Mouse (Mus musculus) embryonic facial prominence, embryonic 13.5 days (tissue): ENCODE data around the gene Cdyl. TPM values are rescaled to one million over a fixed set of nuclear protein-coding genes. Genes with fewer than 3 reads are reported as not detected.
"Not testable (repeated sequence)": the region's sequence is repeated elsewhere in the genome, so short reads cannot be mapped to it uniquely, and the experiment has no call there.

ENCODE experiments used
- ATAC-seq: fragments of 200-750 bp; cut with Nextera tagmentation; 2 replicates; pipeline ENCODE4 v1.8.0; 2017; ENCODE audit warnings: low read depth; ENCODE audit not compliant: insufficient number of reproducible peaks, insufficient read depth, low FRiP score, low TSS enrichment
- H3K27ac ChIP-seq: fragments of 300-500 bp; sonication (generic); 2 replicates; pipeline ENCODE4 v1.5.1; 2015; ENCODE audit warnings: moderate library complexity, mild to moderate bottlenecking, inconsistent platforms
- H3K27me3 ChIP-seq: fragments of 300-500 bp; sonication (generic); 2 replicates; pipeline ENCODE4 v1.6.1; 2015; ENCODE audit warnings: mild to moderate bottlenecking, inconsistent platforms
- H3K36me3 ChIP-seq: fragments of 300-500 bp; sonication (generic); 2 replicates; pipeline ENCODE4 v1.6.1; 2015; ENCODE audit warnings: mild to moderate bottlenecking, inconsistent platforms
- H3K4me1 ChIP-seq: fragments of 300-500 bp; sonication (generic); 2 replicates; pipeline ENCODE4 v1.6.1; 2015; ENCODE audit warnings: inconsistent platforms
- H3K4me2 ChIP-seq: fragments of 300-500 bp; sonication (generic); 2 replicates; pipeline ENCODE4 v1.6.1; 2015; ENCODE audit warnings: moderate library complexity, mild to moderate bottlenecking, inconsistent platforms
- H3K4me3 ChIP-seq: fragments of 300-500 bp; sonication (generic); 2 replicates; pipeline ENCODE4 v1.5.1; 2015; ENCODE audit warnings: mild to moderate bottlenecking, inconsistent platforms
- H3K9ac ChIP-seq: fragments of 300-500 bp; sonication (generic); 2 replicates; pipeline ENCODE4 v1.6.1; 2015; ENCODE audit warnings: mild to moderate bottlenecking, inconsistent platforms
- H3K9me3 ChIP-seq: fragments of 300-500 bp; sonication (generic); 2 replicates; pipeline ENCODE4 v1.6.1; 2016; ENCODE audit warnings: inconsistent platforms
- WGBS: fragments of 180-500 bp; shearing (Covaris S2); methylation state at CpG from one replicate; pipeline ENCODE4 v1.1.7; 2015; ENCODE audit warnings: mixed read lengths; 5-methylcytosine and 5-hydroxymethylcytosine counted together
- polyA plus RNA-seq: library from polyadenylated mRNA; unstranded; fragments of >200 nt; fragmentation: Nextera tagmentation; extraction: Ambion mirVana; gene quantifications from 2 replicates; pipeline ENCODE4 v1.2.1, GENCODE M21; 2015

Gene Cdyl
- polyA plus RNA-seq, 1 experiment from 2014 or later = 12.1 TPM

- peaks cover 21% of the 10 kb centered on the region for H3K4me1 ChIP-seq
- no peak for ATAC-seq
- H3K9ac ChIP-seq = no peak overlapping the region
- no peak overlapping the region for H3K27ac ChIP-seq
- H3K4me2 ChIP-seq = no peak overlapping the region
- H3K4me3 ChIP-seq = no peak overlapping the region
- peaks cover 39% of the 10 kb centered on the region for H3K36me3 ChIP-seq
- no peaks in the 10 kb centered on the region for H3K9me3 ChIP-seq
- 93% methylated on average over 4 of the region's 4 CpGs for WGBS
- H3K27me3 ChIP-seq = no peaks in the 10 kb centered on the region
Measured at GRCm38 (mm10) chr13:35818060-35818459, 158.4 kb downstream of the Cdyl start.

GRCm38 (mm10) chr13:35821821-35822454 is 162.3 kb downstream of the Cdyl start:
- Histone ChIP-seq H3K9ac (no peak overlapping the region), H3K4me1 (peaks cover 11% of the 10 kb centered on the region; the same call in 1 of the 2 replicates), H3K27me3 (no peaks in the 10 kb centered on the region), H3K4me2 (no peak overlapping the region), H3K27ac (no peak overlapping the region), H3K9me3 (no peaks in the 10 kb centered on the region), H3K36me3 (peaks cover 61% of the 10 kb centered on the region), H3K4me3 (no peak overlapping the region)
- ATAC-seq = no peak
- 72% methylated on average over 10 of the region's 10 CpGs for WGBS

GRCm38 (mm10) chr13:35822795-35823194 is 163.2 kb downstream of the Cdyl start:
- 51% methylated on average over 8 of the region's 8 CpGs for WGBS
- H3K27ac ChIP-seq = no peak overlapping the region
- no peaks in the 10 kb centered on the region for H3K9me3 ChIP-seq
- H3K36me3 ChIP-seq = peaks cover 55% of the 10 kb centered on the region
- peaks cover 11% of the 10 kb centered on the region; the same call in 1 of the 2 replicates for H3K4me1 ChIP-seq
- H3K4me2 ChIP-seq = no peak overlapping the region
- H3K27me3 ChIP-seq = no peaks in the 10 kb centered on the region
- no peak for ATAC-seq
- H3K4me3 ChIP-seq = no peak overlapping the region
- H3K9ac ChIP-seq = no peak overlapping the region

- Histone ChIP-seq H3K9me3 (no peaks in the 10 kb centered on the region), H3K4me2 (no peak overlapping the region), H3K9ac (no peak overlapping the region), H3K27ac (no peak overlapping the region), H3K27me3 (no peaks in the 10 kb centered on the region), H3K4me3 (no peak overlapping the region), H3K4me1 (peaks cover 15% of the 10 kb centered on the region; the same call in 1 of the 2 replicates), H3K36me3 (peaks cover 35% of the 10 kb centered on the region)
- no peak for ATAC-seq
- WGBS = 84% methylated on average over 2 of the region's 2 CpGs
Measured at GRCm38 (mm10) chr13:35825639-35826038, 166.0 kb downstream of the Cdyl start.

- ATAC-seq = no peak
- 53% methylated on average over 6 of the region's 6 CpGs for WGBS
- no peaks in the 10 kb centered on the region for H3K9me3 ChIP-seq
- no peak overlapping the region for H3K4me2 ChIP-seq
- 0 out of 2 replicates have a peak, but pooled peaks cover 3% of the 10 kb centered on the region for H3K36me3 ChIP-seq
- no peak overlapping the region for H3K27ac ChIP-seq
- H3K27me3 ChIP-seq = no peaks in the 10 kb centered on the region
- no peak overlapping the region for H3K4me3 ChIP-seq
- H3K9ac ChIP-seq = no peak overlapping the region
- peaks cover 13% of the 10 kb centered on the region for H3K4me1 ChIP-seq
Measured at GRCm38 (mm10) chr13:35832676-35833075, 173.0 kb downstream of the Cdyl start.

GRCm38 (mm10) chr13:35833941-35834340 is 174.3 kb downstream of the Cdyl start:
- Histone ChIP-seq H3K4me2 (no peak overlapping the region), H3K4me1 (peaks cover 13% of the 10 kb centered on the region), H3K9ac (no peak overlapping the region), H3K27ac (0 out of 2 replicates have a peak overlapping the region, but pooled peaks have one; percentile 16), H3K9me3 (no peaks in the 10 kb centered on the region), H3K36me3 (0 out of 2 replicates have a peak, but pooled peaks cover 3% of the 10 kb centered on the region), H3K4me3 (no peak overlapping the region), H3K27me3 (no peaks in the 10 kb centered on the region)
- WGBS = 23% methylated on average over 6 of the region's 6 CpGs
- ATAC-seq = no peak

- 76% methylated on average over 7 of the region's 7 CpGs for WGBS
Measured at GRCm38 (mm10) chr13:35835669-35836068, 176.0 kb downstream of the Cdyl start.

GRCm38 (mm10) chr13:35836501-35836900 is 176.9 kb downstream of the Cdyl start:
- H3K36me3 ChIP-seq, H3K9me3 ChIP-seq, H3K4me3 ChIP-seq, H3K4me1 ChIP-seq, H3K27me3 ChIP-seq, ATAC-seq, H3K4me2 ChIP-seq, H3K27ac ChIP-seq, H3K9ac ChIP-seq: not testable (repeated sequence)
- 91% methylated on average over 7 of the region's 7 CpGs for WGBS

More at GRCm38 (mm10) chr13:35835669-35836068, 176.0 kb downstream of the Cdyl start:
- no peak for ATAC-seq
- no peak overlapping the region for H3K4me3 ChIP-seq
- H3K27ac ChIP-seq = no peak overlapping the region
- H3K36me3 ChIP-seq = peaks cover 6% of the 10 kb centered on the region; the same call in 1 of the 2 replicates
- no peak overlapping the region for H3K9ac ChIP-seq
- H3K9me3 ChIP-seq = no peaks in the 10 kb centered on the region
- H3K4me2 ChIP-seq = no peak overlapping the region
- H3K4me1 ChIP-seq = peaks cover 9% of the 10 kb centered on the region
- no peaks in the 10 kb centered on the region for H3K27me3 ChIP-seq

- Histone ChIP-seq H3K27ac (no peak overlapping the region), H3K9ac (no peak overlapping the region), H3K4me2 (no peak overlapping the region), H3K4me3 (no peak overlapping the region), H3K27me3 (no peaks in the 10 kb centered on the region), H3K4me1 (peaks cover 4% of the 10 kb centered on the region), H3K36me3 (peaks cover 12% of the 10 kb centered on the region; the same call in 1 of the 2 replicates), H3K9me3 (no peaks in the 10 kb centered on the region)
- ATAC-seq = 0 out of 2 replicates have a peak, but pooled peaks have one; percentile 26
- WGBS = 79% methylated on average over 10 of the region's 10 CpGs
Measured at GRCm38 (mm10) chr13:35840102-35840501, 180.5 kb downstream of the Cdyl start.

- peaks cover 16% of the 10 kb centered on the region for H3K4me1 ChIP-seq
- 77% methylated on average over 7 of the region's 7 CpGs for WGBS
- peaks cover 9% of the 10 kb centered on the region; the same call in 1 of the 2 replicates for H3K36me3 ChIP-seq
- H3K4me3 ChIP-seq = no peak overlapping the region
- no peak overlapping the region for H3K27ac ChIP-seq
- H3K9me3 ChIP-seq = no peaks in the 10 kb centered on the region
- H3K9ac ChIP-seq = no peak overlapping the region
- no peak for ATAC-seq
- no peak overlapping the region for H3K4me2 ChIP-seq
- no peaks in the 10 kb centered on the region for H3K27me3 ChIP-seq
Measured at GRCm38 (mm10) chr13:35843383-35843782, 183.8 kb downstream of the Cdyl start.

GRCm38 (mm10) chr13:35845306-35845705 is 185.7 kb downstream of the Cdyl start:
- Histone ChIP-seq H3K4me1 (peaks cover 20% of the 10 kb centered on the region), H3K9ac (no peak overlapping the region), H3K9me3 (no peaks in the 10 kb centered on the region), H3K27me3 (no peaks in the 10 kb centered on the region), H3K36me3 (peaks cover 9% of the 10 kb centered on the region; the same call in 1 of the 2 replicates), H3K4me3 (no peak overlapping the region), H3K4me2 (no peak overlapping the region), H3K27ac (no peak overlapping the region)
- 33% methylated on average over 3 of the region's 3 CpGs for WGBS
- ATAC-seq = no peak

GRCm38 (mm10) chr13:35848694-35849093 is 189.1 kb downstream of the Cdyl start:
- no peak overlapping the region for H3K9ac ChIP-seq
- no peak overlapping the region for H3K4me3 ChIP-seq
- 79% methylated on average over 3 of the region's 3 CpGs for WGBS
- H3K36me3 ChIP-seq = no peaks in the 10 kb centered on the region
- no peak for ATAC-seq
- peaks cover 20% of the 10 kb centered on the region for H3K4me1 ChIP-seq
- no peak overlapping the region for H3K27ac ChIP-seq
- H3K9me3 ChIP-seq = no peaks in the 10 kb centered on the region
- no peaks in the 10 kb centered on the region for H3K27me3 ChIP-seq
- H3K4me2 ChIP-seq = no peak overlapping the region
